Mouse (Mus musculus): ENCODE measurements around the gene Gmpr. TPM values are rescaled to one million over a fixed set of nuclear protein-coding genes. Genes with fewer than 3 reads are reported as not detected.
"Not testable (repeated sequence)": the region's sequence is repeated elsewhere in the genome, so short reads cannot be mapped to it uniquely, and the experiment has no call there.

The Gmpr gene
- 10 to 100 TPM; 56.1 to 59.2 (median 58.1) TPM for total RNA-seq (2022)

DNA sequence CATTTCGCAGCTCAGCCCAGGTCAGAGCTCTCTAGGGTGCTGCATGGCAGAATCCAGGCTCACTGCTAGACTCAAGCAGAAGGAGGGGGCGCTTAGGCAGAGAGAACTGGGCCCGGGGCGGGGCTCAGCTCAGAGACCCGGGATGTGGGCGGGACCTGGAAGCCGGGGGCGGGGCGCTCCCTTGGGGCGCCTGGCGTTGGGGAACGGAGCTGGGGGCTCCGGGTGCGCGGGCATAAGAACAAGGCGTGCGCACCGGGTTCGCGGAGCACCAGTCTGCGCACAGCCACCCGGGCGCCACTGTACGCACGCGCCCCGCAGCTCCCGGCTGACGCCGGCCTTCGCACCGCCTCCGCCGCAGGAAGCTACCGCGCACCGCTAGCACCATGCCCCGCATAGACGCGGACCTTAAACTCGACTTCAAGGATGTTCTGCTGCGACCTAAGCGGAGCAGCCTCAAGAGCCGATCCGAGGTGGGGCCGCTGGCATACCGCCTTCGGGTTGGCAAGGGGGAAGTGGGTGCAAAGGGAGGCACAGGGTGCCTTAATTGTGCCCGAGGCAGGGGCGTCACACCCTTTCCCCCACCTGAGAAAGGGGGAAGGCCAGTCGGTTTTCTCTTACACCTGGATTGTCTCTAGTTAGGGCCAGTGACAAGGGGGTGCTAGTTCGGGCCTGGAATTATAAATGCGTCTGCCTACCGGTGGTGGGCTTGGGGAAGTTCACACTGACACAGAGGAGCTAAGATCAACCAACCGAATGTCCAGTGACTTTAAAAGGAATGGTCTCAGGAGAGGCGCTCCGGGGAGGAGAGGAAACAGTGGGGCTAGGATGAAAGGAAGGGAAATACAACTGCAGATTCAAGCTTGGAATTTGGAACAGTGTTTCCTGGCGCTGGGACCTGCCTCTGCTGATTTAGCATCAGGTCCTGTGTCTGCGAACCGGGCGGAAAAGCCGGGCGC lies at the start of gene Gmpr:
TSS of gene Gmpr (plus strand) at position 171 of the 956 bp plus-strand sequence.
- DNase-seq (ENCODE audit: low spot score in 2 of 2) = peak; percentile 63 to 84

DNA sequence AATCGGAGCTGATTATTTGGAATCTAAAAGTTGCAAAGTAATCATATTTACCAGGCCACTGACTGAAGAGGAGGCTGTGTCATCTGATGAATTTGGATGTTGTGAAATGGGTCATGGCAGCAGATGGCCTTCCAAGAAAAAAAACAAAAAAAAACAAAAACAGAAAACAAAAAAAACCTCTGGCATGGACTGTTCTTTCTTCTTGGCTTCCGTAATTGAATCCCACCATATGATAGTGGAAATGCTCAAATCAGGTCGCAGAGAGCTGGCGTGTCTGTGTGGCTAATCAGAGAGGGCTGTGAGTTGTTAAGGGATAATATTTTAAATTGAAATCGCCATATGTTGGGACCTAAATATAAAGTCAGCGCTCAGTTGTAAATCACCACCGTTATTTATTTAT lies 49.8 kb upstream of the Gmpr start:
- no peak for DNase-seq (ENCODE audit: low spot score in 2 of 2)

DNA sequence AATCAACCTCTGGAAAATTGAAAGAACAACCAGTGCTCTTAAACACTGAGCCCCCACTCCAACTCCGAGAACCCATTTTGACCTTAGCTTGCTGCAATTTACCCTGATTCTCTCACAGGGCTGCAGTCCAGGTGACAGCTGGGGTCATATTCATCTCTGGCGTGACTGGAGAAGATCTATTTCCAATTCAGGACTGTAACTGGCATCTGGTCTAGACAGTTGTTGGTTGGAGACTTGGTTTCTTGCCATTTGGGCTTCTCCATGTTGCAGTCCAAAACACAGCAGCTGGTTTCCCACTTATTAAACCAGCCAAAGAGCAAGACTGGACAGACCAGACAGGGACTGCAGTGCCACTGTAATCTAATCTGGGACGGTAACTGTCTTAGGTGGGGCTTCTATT lies 47.1 kb upstream of the Gmpr start:
- DNase-seq (ENCODE audit: low spot score in 2 of 2) = no peak

DNA sequence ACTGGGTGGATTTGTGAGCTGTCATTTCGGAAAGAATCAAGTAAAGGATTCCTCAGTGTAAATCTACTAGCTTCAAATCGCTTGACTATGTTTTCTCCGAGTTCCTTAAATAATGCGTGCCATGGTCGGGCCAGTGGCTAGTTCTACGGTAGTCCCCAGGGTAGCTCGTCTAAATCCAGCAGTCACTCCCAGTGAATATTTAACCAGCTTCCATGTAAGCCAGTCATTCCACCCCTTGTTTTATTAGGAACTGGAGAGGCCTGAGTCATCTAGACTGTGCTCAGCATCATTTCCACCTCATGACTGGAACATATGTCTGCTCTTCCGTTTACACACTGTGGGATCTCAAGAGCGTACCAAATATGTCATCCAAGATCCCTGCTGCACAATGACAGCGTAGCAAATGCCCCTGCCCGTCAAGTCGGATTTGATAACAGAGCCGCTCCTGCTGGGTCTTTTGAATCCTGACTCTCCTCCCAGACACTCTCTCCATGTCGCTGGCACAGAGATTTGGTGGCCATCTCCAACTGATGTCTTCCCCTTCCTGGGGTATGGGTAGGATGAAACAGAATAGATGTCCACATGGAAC lies 45.8 kb upstream of the Gmpr start:
- no peak for DNase-seq (ENCODE audit: low spot score in 2 of 2)

DNA sequence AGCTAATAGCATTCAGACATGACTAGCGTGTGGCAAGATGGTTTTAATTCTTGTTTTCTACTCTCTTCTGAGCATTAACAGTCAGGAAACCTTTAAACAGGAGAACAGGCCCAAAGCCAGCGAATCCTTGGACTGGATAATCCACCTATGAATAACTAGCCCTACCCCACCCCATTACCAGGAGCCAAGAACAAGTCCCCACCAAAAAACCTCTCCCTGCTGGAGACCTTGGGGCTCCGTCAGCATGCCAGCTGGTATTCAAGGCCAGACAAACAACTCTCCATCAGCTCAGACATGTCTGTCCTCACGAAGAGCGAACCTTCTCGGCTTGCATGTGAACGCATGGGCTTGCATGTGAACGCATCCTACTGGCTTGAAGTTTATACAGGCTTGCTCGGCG lies 41.6 kb upstream of the Gmpr start:
- DNase-seq (ENCODE audit: low spot score in 2 of 2) = no peak

DNA sequence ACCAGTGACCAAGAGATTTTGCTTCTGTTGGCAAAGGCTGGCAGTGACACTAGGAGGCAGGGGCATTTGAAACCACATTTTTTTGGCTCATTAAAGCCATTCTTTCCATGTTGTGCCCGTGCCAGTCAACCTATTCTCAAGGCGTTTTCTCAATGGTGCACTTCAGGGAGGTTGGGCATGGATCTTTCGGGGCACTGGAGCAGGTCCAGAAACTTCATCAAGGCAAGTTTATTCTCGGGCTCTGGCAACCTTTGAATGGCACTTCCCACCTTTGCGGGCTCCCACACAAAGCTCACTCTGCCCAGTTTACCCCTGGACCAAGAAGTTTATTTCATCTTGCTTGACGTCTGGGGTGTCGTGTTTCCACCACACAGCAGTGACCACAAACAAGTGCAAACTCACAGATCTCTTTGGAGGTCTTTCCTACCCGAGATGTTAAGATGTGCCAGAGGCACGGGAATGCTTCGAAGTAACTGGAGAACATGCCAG lies 41.2 kb upstream of the Gmpr start:
- no peak for DNase-seq (ENCODE audit: low spot score in 2 of 2)

DNA sequence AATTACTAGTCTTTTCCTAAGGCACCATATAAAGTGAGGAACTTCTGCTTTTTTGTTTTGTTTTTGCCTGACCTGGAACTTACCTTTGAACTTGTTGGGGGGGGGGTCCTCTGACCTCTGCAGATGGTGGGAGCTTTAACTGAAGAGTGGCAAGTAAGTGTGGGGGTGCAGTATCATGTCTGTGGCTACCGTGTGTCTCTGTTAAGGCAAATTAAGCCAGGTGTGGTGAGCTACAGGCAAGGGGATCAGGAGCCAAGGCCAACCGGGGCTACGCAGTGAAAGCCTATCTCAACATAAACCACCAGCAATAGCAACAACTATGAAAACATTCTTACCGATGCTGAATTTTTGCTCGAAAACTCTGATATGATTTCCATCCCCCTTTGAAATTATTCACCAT lies 38.5 kb upstream of the Gmpr start:
- no peak for DNase-seq (ENCODE audit: low spot score in 2 of 2)

DNA sequence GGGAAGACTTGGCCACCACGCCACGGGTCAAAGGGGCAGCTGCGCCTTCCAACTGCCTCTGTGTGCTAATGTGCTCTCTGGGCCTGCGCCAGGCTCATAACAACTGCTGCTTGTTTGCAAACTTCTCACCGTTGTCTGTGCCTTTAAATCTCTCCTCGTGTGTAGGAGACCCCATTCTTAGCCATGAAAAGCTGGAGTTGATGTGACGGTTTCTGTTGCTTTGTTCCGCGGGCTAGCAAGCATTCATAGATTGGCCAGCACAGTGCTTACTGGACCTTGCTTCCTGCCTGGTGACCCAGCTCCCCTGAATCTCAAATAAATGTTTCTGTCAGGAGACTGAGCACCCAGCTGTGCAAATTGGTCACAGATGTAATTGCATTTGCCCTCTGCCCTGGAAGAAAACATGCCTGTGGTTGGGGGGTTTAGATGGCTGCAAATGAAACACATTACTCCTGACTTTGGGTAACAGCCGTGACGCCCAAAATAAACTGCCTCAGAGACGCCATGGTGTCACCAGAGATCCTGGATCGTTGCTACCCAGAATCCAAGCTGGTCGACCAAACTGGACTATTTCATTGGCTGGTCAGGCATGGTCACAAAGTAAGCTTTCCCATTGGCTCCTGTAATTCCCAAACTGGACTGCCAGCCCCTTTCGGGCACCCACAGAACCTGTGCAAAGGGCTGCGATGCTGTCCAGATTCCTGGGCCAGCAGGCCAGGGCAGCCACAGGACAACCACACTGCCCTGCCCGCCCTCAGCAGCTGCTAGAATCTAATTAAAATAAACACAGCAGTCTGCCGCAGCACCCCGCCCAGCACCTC lies 37.6 kb upstream of the Gmpr start:
- DNase-seq (ENCODE audit: low spot score in 2 of 2) = no peak

DNA sequence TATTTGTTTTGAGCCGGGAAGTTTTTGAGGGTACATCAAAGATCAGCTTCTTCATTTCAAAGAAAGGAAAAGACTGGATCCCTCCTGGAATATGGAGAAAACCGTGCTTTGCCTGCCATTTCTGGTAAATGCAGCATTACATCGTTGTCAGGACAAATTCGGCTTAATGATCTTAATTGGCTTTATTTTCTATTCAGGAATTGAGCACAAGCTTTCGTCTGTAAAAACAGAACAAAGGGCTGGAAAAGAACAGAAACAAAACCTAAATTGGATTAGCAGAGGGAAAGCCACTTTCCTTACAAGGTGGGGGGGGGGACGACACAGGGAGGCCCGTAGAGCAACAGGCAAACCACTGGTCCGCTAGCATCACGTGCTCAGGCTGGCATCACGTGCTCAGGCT lies 33.9 kb upstream of the Gmpr start:
- no peak for DNase-seq (ENCODE audit: low spot score in 2 of 2)

DNA sequence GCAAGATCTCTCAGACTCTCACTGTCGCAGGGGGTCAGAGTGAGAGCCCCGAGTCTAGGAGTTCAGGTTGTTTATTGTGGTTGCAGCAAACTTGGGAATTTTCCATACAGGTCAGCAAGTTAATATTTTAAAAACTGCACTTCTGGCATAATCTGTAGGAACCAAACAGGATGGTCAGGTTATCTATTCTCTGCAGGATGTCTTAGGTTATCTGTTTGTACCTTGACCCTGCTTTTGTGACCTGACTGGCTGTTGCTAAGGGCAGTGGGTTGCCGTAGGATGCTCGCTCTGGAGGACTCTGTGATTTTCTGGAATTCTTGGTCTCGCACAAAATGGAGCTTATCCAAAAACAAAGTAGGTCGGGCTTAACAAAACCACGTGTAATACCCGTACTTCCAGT lies 31.9 kb upstream of the Gmpr start:
- DNase-seq (ENCODE audit: low spot score in 2 of 2) = no peak

DNA sequence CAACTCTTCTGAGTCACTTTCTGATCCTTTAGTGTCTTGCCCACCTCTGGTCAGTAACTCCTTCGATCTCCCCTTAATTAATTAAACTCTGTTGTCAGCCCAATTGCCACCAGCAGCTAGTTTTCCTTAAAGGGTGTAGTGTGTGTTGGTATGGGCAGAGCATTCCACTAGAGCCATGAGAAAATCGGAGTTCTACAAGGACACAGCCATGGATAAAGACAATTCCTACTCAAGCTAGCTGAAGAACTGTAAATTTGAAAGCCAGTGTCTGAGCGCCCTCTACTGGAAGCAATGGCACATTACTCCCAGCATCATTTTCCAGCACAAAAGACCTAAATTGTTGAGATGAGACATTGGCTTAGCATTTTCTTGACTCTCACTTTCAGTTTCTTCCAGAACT lies 30.1 kb upstream of the Gmpr start:
- DNase-seq (ENCODE audit: low spot score in 2 of 2) = peak; percentile 45 to 72

DNA sequence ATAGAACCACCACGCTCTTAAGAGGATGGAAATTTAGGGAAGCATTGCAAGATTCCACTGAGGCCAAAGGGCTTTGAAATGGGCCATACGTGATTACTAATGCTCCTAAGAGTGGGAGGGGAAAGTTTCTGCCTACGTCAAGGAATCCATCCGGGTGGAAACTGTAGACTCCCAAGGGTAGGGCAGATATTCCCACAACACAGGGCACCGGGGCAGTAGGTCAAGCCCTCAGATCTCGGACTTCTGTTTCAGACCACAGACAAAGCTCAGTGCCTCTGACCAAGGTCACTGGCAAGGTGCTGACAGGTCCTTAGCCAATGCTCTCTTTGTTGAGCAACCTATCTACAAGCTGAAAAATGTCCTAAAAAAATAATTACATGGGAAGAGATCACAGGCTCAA lies 27.3 kb upstream of the Gmpr start:
- DNase-seq (ENCODE audit: low spot score in 2 of 2) = no peak

DNA sequence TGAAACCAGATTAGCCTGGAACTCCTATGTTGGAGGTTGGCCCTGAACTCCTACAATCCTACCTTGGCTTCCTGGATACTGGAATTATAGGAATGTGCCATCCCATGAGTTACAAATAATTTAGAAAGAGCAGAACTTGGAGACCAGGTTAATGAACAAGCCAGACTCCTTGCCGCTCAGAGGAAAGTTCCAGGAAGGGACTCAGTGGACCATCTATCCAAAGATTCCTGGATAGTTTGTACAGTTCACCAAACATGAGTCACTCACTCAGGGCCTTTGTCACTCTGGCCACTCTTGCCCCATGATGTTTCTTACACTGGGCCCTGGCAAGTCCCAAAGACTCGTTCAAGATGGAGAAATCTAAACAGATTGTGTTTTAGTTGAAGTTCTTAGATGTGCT lies 24.0 kb upstream of the Gmpr start:
- DNase-seq (ENCODE audit: low spot score in 2 of 2) = no peak

DNA sequence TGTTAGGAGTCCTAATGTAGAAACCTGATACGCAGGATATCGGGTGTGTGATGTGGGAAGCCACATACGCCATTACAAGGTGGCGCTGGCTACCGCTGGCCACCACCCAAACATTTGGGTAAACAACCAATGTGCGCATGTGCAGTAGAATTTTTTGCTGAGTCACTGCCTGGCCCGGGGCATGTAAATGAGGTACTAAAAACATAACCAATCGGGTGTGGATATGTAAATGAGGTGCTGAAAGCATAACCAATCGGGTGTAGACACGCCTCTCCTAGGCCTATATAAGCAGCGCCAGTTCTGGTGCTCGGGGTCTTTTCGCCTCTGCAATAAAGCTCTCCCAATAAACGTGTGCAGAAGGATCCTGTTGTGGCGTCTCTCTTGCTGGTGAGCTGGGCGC lies 23.3 kb upstream of the Gmpr start:
- not testable (repeated sequence) for DNase-seq (ENCODE audit: low spot score in 2 of 2)

DNA sequence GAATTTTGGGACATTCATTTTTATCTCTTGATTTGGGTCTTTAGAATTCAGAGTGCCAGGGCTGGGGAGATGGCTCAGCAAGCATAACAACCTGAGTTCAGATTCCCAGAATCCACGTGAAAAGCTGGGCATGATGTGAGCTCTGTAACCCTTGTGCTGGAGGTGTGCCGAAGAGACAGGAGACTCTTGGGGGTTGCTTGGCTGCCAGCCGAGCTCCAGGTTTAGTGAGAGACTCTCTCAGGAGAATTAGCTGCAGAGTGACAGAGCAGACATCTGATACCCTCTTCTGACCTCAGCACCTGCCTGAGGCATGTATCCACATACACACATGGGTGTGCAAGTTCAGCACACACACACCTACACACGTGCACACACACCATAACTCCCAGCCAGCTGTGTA lies 21.6 kb upstream of the Gmpr start:
- no peak for DNase-seq (ENCODE audit: low spot score in 2 of 2)

DNA sequence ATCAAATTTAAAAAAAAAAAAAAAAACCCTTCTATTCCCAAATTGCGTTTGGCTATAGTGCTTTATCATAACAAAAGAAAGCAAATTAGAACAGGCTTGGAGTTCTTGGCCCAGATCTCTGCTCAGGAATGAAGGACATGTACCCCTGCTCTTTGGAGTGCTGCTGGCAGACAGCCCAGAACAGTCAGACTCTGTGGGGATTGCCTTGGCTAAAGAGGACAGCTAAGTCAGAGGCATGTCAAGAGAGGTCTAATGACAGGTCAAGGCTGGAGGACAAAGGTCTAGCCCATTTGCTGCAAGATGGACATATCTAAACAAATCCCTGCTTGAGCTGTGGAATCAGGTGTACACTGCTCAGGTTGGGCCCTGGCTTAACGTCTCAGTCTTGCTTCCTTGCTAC lies 20.6 kb upstream of the Gmpr start:
- DNase-seq (ENCODE audit: low spot score in 2 of 2) = no peak

DNA sequence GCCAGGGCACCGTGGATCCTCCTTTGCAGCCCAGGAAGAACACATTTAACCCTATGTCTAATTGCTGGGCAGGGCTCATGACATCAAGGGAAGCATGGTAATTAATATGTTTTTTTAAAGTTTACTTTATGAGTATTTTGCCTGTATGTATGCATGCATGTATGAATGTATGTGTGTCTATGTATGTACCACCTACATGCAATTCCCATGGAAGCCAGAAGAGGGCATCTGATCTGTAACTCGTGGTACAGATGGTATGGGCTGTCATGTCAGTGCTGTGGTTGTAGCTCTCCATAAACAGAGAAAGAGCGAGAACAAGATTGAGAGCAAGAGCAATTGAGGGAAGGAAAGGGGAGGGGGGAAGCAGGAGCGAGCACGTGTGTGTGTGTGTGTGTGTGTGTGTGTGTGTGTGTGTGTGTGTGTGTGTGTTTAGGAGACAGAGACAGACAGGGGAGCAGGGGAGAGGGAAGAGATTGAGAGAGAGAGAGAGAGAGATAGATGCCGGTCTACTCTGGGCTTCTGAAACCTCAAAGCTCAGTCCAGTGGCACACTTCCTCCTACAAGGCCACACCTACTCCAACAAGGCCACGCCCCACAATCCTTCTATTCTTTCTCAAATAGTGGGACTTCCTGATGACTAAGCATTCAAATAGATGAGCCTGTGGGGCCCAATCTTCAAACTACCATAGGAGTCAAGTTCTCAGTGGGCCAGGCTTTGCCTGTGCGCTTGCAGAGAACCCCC lies 15.1 kb upstream of the Gmpr start:
- no peak for DNase-seq (ENCODE audit: low spot score in 2 of 2)

DNA sequence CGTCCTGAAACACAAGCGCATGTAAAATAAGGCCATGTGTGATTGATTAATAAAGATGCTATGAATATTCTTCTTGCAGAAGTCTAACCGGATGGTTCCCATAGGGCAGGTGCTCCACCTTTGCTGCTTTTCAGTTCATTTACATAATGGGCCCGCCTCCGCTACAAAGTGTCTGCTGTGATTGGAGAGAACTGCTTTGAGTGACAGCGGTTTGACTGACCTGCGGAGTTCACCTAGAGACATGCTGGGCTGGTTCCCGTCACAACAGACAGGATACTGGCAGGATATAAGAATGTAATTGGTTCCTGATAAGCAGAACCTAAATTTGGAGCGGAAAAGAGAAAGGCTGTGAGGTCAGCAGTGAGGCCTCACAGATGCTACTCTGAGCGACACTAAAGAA lies 13.4 kb upstream of the Gmpr start:
- no peak for DNase-seq (ENCODE audit: low spot score in 2 of 2)

DNA sequence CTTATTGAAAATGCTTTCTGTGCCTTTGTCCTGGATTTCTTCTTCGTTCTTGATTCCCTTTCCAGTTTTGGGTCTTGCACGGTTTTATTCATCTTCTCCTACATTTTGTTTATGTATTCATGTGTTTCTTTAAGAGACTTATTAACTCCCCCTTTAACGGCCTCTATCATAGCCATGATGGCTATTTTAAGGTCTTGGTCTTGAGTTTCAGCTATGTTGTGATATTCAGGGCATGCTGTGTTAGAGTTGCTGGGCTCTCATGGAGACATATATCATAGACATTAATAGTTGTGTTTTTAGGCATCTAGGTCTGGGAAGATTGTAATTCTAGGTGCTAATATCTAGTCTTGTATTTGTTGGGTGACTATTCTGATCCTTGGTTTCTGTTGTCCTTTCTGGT lies 8.6 kb upstream of the Gmpr start:
- DNase-seq (ENCODE audit: low spot score in 2 of 2) = no peak

DNA sequence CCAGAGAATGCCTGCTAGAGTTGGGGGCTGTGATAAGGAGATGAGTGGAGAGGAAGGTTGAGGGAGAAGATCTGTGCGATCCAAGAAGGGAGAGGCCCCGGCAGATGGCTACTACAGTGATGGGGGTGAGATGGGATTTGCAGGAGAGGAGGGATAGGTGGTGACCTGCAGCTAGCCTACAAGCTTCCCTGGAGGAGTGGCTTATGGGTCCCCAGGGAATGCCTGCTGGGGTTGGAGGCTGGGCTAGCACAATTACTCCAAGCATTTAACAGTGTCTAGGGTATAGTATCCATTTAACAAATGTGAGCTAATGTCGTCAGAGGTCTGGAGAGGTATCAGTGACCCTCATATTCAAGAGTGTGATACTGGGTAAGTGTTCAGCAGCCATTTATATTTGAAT lies 7.9 kb upstream of the Gmpr start:
- no peak for DNase-seq (ENCODE audit: low spot score in 2 of 2)

DNA sequence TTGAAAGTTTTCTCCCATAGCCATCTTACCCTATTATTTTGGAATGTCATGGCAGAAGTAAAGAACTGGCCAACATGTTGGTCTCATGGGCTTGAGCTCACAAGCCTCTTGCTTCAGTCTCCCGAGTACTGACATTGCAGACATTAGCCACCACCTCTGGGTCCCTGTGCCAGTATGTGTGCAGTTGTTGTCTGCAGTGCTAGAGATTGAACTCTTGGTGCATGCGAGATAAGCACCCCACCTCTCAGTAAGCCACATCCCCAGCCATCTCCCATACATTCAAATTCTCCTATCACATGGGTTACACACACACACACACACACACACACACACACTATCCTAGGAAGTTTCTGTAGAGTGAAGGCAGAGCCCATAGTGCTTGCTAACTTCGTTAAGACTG lies 7.3 kb upstream of the Gmpr start:
- DNase-seq (ENCODE audit: low spot score in 2 of 2) = no peak
